In the genomic region with DNA sequence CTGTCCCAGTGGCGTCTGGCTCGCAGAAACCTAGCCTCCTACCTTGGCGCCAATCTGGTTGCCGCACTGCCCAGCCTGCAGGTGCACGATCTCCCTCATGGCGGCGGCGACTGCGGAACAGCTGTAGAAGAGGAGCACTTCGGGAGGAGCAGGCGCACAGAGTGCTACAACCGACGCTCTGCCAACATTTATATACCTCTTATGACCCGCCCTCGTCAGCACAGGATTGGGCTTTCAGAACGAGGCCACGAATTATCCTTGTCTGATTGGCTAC, we compare ENCODE assay signal across 8 mouse cellular contexts. TPM values are rescaled to one million over a fixed set of nuclear protein-coding genes. Genes with fewer than 3 reads are reported as not detected.
A peak's percentile ranks its signal among the peaks of the same experiment; 100 is the strongest.
DNase-seq lines count a peak whose midpoint lies in the region; ATAC-seq and TF ChIP-seq lines count a peak whose summit lies in the region.

Tubb4b (minus strand) TSS at position 211 of the 274 bp plus-strand sequence.

- TF ChIP-seq EP300 in lung, postnatal 0 days (IDR thresholded peaks at IDR 0.05) = peak; percentile 74; the same call in 1 of the 2 replicates

- WGBS in lung, postnatal 0 days = under 1% methylated on average over 17 of the region's 17 CpGs
- WGBS in embryonic facial prominence, embryonic 11.5 days = 0% methylated on average over 17 of the region's 17 CpGs
- WGBS in heart, embryonic 13.5 days = under 1% methylated on average over 17 of the region's 17 CpGs

- H3K79me2 ChIP-seq in myocyte (ENCODE audit: control insufficient read depth, insufficient read depth) = peaks cover 11% of the 10 kb centered on the region

- no peak for ATAC-seq in lung, postnatal 0 days
- no peak for ATAC-seq in embryonic facial prominence, embryonic 11.5 days (replicated peaks; ENCODE audit: insufficient number of reproducible peaks, low FRiP score, low TSS enrichment, low read depth)
- ATAC-seq in heart, embryonic 13.5 days (ENCODE audit: extremely low read depth, insufficient number of reproducible peaks, low FRiP score, low TSS enrichment) = no peak

- H3K27ac ChIP-seq in lung, postnatal 0 days (ENCODE audit: low read length) = peak within 1 kb of the TSS; percentile 97
- peak within 1 kb of the TSS; percentile 97 for H3K27ac ChIP-seq in embryonic facial prominence, embryonic 11.5 days (replicated peaks; ENCODE audit: low read depth, low read length)
- H3K27ac ChIP-seq in heart, embryonic 13.5 days (replicated peaks) = peak within 1 kb of the TSS; percentile 98

- peak; percentile 89 for TF ChIP-seq POLR2A in myocyte (IDR thresholded peaks at IDR 0.05; ENCODE audit: insufficient read length, low read depth)

- H3K9ac ChIP-seq in lung, postnatal 0 days (replicated peaks; ENCODE audit: low read depth) = peak within 1 kb of the TSS; percentile 91
- H3K9ac ChIP-seq in embryonic facial prominence, embryonic 11.5 days (replicated peaks; ENCODE audit: low read length) = peak within 1 kb of the TSS; percentile 75
- peak within 1 kb of the TSS; percentile 85 for H3K9ac ChIP-seq in heart, embryonic 13.5 days

- peak within 1 kb of the TSS; percentile 79 for H3K4me2 ChIP-seq in lung, postnatal 0 days (replicated peaks; ENCODE audit: low read depth, low read length)
- peak within 1 kb of the TSS; percentile 87 for H3K4me2 ChIP-seq in embryonic facial prominence, embryonic 11.5 days (ENCODE audit: low read depth, low read length)
- peak within 1 kb of the TSS; percentile 96 for H3K4me2 ChIP-seq in heart, embryonic 13.5 days
- H3K4me2 ChIP-seq in myocyte (ENCODE audit: low read depth) = peak within 1 kb of the TSS; percentile 99

- intact Hi-C loops in left cerebral cortex, postnatal 14 days (cut with DNase I) = no loop called here

- no peak for DNase-seq in lung, postnatal 0 days (ENCODE audit: low spot score)
- no peak for DNase-seq in lung, postnatal 36 days
- no peak for DNase-seq in embryonic facial prominence, embryonic 11.5 days (ENCODE audit: low spot score)
- DNase-seq in left cerebral cortex, postnatal 14 days (ENCODE audit: low spot score in 2 of 2) = no peak
- DNase-seq in embryo, embryonic 11 days = no peak
- DNase-seq in kidney, adult 8-10 months = no peak

- H3K27me3 ChIP-seq in lung, postnatal 0 days (replicated peaks; ENCODE audit: insufficient read depth, low read length) = no peaks in the 10 kb centered on the region
- no peaks in the 10 kb centered on the region for H3K27me3 ChIP-seq in embryonic facial prominence, embryonic 11.5 days (ENCODE audit: control insufficient read depth, insufficient read depth, low read length)
- peaks cover 4% of the 10 kb centered on the region for H3K27me3 ChIP-seq in heart, embryonic 13.5 days (replicated peaks)
- no peaks in the 10 kb centered on the region for H3K27me3 ChIP-seq in myocyte (ENCODE audit: control insufficient read depth, insufficient read depth, insufficient read length)

- peaks cover 9% of the 10 kb centered on the region for H3K36me3 ChIP-seq in lung, postnatal 0 days (ENCODE audit: insufficient read depth, low read length)
- no peaks in the 10 kb centered on the region for H3K36me3 ChIP-seq in embryonic facial prominence, embryonic 11.5 days (replicated peaks; ENCODE audit: control insufficient read depth, insufficient read depth, low read depth, low read length)
- H3K36me3 ChIP-seq in heart, embryonic 13.5 days = peaks cover 24% of the 10 kb centered on the region
- peaks cover 23% of the 10 kb centered on the region for H3K36me3 ChIP-seq in myocyte (ENCODE audit: control insufficient read depth, insufficient read depth)

- peak within 1 kb of the TSS; percentile 59 for H3ac ChIP-seq in myocyte (ENCODE audit: control insufficient read depth, insufficient read length)

- H3K4me3 ChIP-seq in lung, postnatal 0 days (ENCODE audit: low read depth, low read length) = peak within 1 kb of the TSS; percentile 90
- peak within 1 kb of the TSS; percentile 78 for H3K4me3 ChIP-seq in embryonic facial prominence, embryonic 11.5 days (ENCODE audit: low read depth, low read length)
- H3K4me3 ChIP-seq in heart, embryonic 13.5 days = peak within 1 kb of the TSS; percentile 79
- H3K4me3 ChIP-seq in myocyte = peak within 1 kb of the TSS; percentile 99

- peak; percentile 52 for TF ChIP-seq CTCF in lung, postnatal 0 days (IDR thresholded peaks at IDR 0.05)

- H3K4me1 ChIP-seq in lung, postnatal 0 days (ENCODE audit: insufficient read depth, low read depth, low read length) = peaks cover 6% of the 10 kb centered on the region; the same call in 1 of the 2 replicates
- H3K4me1 ChIP-seq in embryonic facial prominence, embryonic 11.5 days (ENCODE audit: control insufficient read depth, insufficient read depth, low read length) = peaks cover 2% of the 10 kb centered on the region; the same call in 1 of the 2 replicates
- peaks cover 25% of the 10 kb centered on the region for H3K4me1 ChIP-seq in heart, embryonic 13.5 days

- H3K9me3 ChIP-seq in lung, postnatal 0 days (ENCODE audit: low read length) = no peaks in the 10 kb centered on the region
- H3K9me3 ChIP-seq in embryonic facial prominence, embryonic 11.5 days (replicated peaks; ENCODE audit: control insufficient read depth, low read length) = no peaks in the 10 kb centered on the region
- no peaks in the 10 kb centered on the region for H3K9me3 ChIP-seq in heart, embryonic 13.5 days

TF ChIP-seq in myocyte, 11 proteins besides CTCF, POLR2A, EP300 and RAD21:
- TF ChIP-seq MYOG (IDR thresholded peaks at IDR 0.05; ENCODE audit: control insufficient read depth in 1 of 3, insufficient read depth in 1 of 3, insufficient read length in 2 of 3, low read depth in 2 of 3) (peak in 2 of 3 experiments; percentile 25 to 71), REST (IDR thresholded peaks at IDR 0.05; ENCODE audit: insufficient read depth, insufficient read length) (peak; percentile 51), CEBPB (IDR thresholded peaks at IDR 0.05; ENCODE audit: insufficient read depth, poor library complexity, severe bottlenecking) (no peak), POLR2AphosphoS2 (IDR thresholded peaks at IDR 0.05; ENCODE audit: insufficient read length, low read depth) (peak; percentile 96), TCF12 (IDR thresholded peaks at IDR 0.05; ENCODE audit: insufficient read depth, poor library complexity, severe bottlenecking) (no peak), USF1 (IDR thresholded peaks at IDR 0.05; ENCODE audit: low read depth) (no peak), MAX (IDR thresholded peaks at IDR 0.05; ENCODE audit: low read depth) (no peak), TCF3 (IDR thresholded peaks at IDR 0.05; ENCODE audit: insufficient read length, low read depth) (peak; percentile 31), MYOD1 (IDR thresholded peaks at IDR 0.05; ENCODE audit: control insufficient read depth in 1 of 3, insufficient read length in 2 of 3, low read depth in 2 of 3) (peak in 2 of 3 experiments; percentile 45 to 68), E2F4 (IDR thresholded peaks at IDR 0.05; ENCODE audit: insufficient read depth) (no peak), SRF (IDR thresholded peaks at IDR 0.05; ENCODE audit: control insufficient read depth, insufficient read length, low read depth) (no peak)

RNA-seq across cellular contexts. Expression of gene Tubb4b, which starts in this region (rescaled TPM):
- 344 and 386 TPM in 2 replicates for polyA plus RNA-seq in lung, postnatal 0 days (2015; fragmentation: Nextera tagmentation; extraction: Ambion mirVana)
- 456 and 490 TPM in 2 replicates for polyA plus RNA-seq in embryonic facial prominence, embryonic 11.5 days (2014; fragmentation: Nextera tagmentation; extraction: Ambion mirVana)
- polyA plus RNA-seq in heart, embryonic 13.5 days (2015; fragmentation: Nextera tagmentation; extraction: Ambion mirVana) = 402 and 437 TPM in 2 replicates
- 100 to 1,000 TPM; 478 to 505 TPM for total RNA-seq in left cerebral cortex, postnatal 14 days (2021)
- 359 TPM for polyA plus RNA-seq in myocyte (2012; fragmentation: generic; extraction: Trizol)
